Mouse (Mus musculus) 416B (cell line): ENCODE measurements around the gene Rpl5.
A peak's percentile ranks its signal among the peaks of the same experiment; 100 is the strongest.

Experiments
- DNase-seq: peaks from one replicate; pipeline ENCODE4 v3.0.0; 2011; ENCODE audit warnings: low read depth

Rpl5 gene

GRCm38 (mm10) chr5:107900206-107901013 lies at the start of gene Rpl5:
TSS of gene Rpl5 (plus strand) at chr5:107900502.
- DNase-seq, result peak; percentile 97

DNA sequence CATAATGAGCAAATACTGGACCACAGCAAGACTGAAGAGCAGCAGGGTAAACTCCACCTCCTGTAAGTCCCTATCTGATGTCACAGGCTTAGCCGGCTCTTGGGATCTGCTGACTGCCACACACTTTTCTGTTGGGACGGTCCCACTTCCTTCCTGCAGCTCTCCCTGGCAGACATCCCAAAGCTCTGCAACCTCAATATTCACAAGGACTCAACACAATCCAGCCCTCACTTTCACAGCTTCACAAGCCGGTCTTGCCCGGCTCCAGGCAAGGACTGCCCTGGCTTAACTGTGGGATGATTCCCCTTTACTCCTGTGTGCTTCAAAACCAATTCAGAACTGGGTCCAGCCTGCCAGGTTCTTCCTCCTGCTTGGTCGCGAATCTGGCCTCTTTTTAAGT lies 46.5 kb upstream of the Rpl5 start:
- DNase-seq, result peak; percentile 30

- DNase-seq, result no peak
Measured at GRCm38 (mm10) chr5:107854556-107854955, 45.7 kb upstream of the Rpl5 start.

DNA sequence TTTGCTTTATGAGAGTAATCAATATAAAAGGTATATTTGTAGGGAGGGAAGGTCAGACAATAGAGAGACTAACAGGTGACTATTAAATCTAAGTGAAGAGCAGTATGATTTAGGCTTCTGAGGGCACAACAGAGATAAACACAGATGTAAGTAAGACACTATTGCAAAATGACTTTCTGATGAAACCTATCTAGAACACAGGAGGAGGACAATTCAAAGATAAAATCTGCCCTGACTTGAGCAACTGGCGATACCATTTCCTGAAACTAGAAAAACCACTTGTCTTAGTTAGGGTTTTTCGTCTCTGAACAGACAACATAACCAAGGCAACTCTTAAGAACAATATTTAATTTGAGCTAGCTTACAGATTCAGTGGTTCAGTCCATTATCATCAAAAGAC lies 44.8 kb upstream of the Rpl5 start:
- DNase-seq, result peak; percentile 88

DNA sequence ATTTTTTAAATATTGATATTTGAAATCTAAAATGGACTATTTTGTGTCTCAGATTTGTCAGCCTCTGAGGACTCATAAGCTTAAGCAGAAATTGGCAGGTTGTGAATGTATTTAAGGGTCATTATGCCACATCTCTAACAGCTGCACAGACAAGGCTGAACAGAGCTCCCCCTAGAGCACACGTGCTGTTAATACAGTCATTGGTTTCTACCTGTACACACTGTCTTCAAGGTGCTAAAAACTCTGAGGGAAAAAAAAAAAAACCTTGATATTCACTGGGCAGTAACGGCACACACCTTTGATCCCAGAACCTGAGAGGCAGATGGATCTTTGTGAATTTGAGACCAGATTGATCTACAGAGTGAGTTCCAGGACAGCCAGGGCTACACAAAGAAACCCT lies 41.3 kb upstream of the Rpl5 start:
- peak; percentile 32 for DNase-seq

- DNase-seq, result no peak
Measured at GRCm38 (mm10) chr5:107863971-107864370, 36.3 kb upstream of the Rpl5 start.

DNA sequence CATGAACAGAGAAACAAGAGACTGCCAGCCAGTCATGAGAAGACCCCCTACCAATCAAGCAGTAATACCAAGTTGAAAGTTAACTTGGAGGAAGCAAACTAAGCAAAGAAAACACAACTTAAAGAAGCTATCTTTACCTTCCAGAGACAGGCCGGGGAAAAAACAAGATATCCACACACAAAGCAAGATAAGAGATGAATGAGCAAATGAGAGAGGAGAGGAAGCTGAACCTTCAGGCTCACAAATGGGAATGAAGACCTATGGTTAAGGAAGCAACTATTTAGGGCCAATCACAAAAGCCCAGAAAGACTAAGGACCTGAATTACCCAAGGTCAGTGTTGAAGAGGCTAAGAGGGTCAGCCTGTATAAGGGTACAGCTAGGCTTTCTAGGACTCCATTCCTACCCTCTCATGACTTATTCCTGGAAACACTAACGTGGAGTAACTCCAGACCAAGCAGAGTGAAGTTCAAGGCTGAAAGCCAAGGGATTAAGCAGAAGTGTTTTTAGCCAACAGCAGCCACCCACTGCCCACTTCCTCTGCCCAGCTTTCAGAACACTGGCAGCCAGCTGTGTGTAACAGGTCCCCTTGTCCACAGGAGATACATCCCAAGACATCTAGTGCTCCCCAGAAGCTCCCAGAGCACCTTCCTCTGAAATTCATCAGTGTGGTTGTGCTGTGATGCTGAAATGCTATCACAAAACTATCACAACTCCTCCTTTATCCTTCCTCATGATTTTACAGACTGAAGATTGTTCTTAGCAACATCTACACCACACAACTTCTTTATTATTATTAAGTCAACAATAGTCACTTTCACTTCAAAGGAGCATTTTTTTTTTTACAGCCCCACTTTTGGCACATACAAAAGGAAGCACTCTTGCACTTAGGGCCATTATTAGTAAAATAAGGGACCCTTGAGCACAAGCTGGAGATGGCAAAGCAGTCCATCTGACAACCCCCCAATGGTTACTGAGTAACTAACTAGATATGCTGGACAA lies 33.9 kb upstream of the Rpl5 start:
- DNase-seq, result peak; percentile 58

- DNase-seq, result peak; percentile 66
Measured at GRCm38 (mm10) chr5:107867970-107868904, 32.1 kb upstream of the Rpl5 start.

DNA sequence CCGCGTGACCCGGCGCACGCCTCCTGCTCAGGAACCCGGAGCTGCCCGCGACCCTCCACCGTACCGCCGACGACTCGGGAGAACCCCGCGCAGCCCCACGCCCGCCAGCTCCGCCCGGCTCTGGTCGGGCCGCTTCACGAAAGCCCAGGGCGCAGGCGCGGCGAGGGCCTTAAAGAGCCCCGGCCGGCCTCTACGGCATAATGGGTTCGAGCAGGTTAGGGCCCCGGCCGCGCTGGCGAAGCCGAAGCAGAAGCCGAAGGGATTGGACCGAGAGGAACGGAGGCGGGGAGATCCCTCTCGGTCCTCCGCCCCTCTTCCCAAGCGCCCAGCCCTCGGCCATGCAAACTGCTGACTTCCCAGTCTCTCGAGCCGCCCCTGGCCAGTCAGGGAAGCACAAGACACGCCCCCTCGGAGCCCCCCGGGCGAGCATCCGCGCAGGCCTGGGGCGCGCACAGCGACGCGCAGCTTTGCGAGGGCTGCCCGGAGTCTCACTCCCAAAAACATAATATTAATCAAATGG lies 31.3 kb upstream of the Rpl5 start:
- peak; percentile 82 for DNase-seq

DNA sequence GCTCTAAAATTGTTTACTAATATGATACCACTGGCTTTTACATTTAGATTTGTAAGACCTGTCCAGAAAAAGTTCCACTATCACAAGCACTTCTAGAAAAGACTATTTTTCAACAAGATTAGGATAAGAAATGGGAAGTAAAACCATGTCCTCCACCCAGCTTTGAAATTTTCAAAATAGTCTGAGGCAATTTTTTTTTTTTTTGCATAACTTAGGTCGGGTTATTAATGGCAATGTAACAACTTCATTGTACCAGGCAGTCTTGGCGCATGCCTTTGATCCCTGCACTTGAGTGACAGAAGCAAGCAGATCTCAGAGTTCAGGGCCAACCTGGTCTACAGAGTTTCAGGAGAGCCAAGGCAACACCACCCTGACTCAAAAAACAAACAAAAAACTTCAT lies 30.6 kb upstream of the Rpl5 start:
- peak; percentile 26 for DNase-seq

DNA sequence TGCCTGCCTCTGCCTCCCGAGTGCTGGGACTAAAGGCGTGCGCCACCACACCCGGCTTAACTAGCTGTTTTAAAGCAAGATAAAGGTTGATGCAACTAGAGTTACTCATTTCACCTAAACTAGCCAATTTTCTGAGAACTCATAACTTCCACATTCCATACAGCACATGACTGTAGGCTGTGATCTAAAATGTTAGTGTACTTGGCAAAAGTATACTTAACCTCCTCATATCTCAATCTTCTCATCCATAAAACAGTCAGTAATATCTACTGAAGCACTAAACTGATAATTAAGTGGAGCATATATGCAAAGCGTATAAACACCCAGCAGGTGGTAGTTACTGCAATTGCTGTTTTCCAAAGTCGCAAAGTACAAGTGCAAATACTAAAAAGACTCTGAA lies 27.0 kb upstream of the Rpl5 start:
- no peak for DNase-seq

GRCm38 (mm10) chr5:107873886-107874302 lies 26.4 kb upstream of the Rpl5 start:
- no peak for DNase-seq

- DNase-seq, result peak; percentile 54
Measured at GRCm38 (mm10) chr5:107874561-107875260, 25.6 kb upstream of the Rpl5 start, which contains the start of gene Evi5. TSS of gene Evi5 (minus strand) at chr5:107875107.

GRCm38 (mm10) chr5:107875261-107875611 lies 25.1 kb upstream of the Rpl5 start:
- no peak for DNase-seq

DNA sequence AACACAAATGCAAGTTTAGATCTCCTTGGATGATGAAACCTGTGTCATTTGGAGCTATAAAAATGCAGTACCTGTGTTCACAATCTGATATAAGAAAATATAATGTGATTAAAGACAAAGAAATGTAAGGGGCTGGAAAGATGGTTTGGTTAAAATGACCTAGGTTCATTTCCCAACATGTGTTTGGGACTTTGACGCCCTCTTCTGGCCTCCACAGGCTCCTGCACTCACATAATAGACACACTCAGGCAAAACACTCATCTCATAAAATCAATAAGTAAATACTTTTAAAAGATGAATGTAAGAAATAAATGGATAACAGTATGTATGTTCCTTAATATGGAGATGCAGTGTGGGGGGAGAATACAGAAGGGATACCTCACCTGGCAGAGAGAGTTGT lies 23.2 kb upstream of the Rpl5 start:
- DNase-seq, result no peak

DNA sequence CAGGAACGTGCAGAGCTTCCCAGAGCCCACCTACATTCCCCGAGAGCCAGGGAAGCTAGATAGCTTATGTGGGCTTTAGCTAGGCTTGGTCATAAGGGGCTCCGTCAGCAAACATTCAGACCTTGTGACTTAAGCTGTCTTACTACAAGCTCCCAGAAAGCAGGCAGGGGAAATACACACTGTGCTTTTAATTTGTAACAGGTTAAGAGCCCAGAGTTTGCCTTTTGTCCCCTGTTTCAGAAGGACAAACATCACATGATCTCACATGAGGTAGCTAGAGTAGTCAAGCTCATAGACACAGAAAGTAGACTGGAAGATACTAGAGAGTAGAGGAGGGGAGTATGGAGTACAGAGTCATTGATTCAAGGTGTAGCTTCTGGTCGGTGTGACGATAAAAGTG lies 19.6 kb upstream of the Rpl5 start:
- no peak for DNase-seq

GRCm38 (mm10) chr5:107889994-107890888 lies 10.1 kb upstream of the Rpl5 start:
- no peak for DNase-seq

- peak; percentile 58 for DNase-seq
Measured at GRCm38 (mm10) chr5:107891515-107891914, 8.8 kb upstream of the Rpl5 start.

- no peak for DNase-seq
Measured at GRCm38 (mm10) chr5:107894676-107895075, 5.6 kb upstream of the Rpl5 start.

GRCm38 (mm10) chr5:107896265-107896664 lies 4.0 kb upstream of the Rpl5 start:
- DNase-seq, result no peak
